Mouse (Mus musculus): ENCODE measurements at regions not wholly inside any gene's neighbourhood (a gene's known extent, or its start where the extent isn't known, plus 50 kb on each side); places are given as distances from the start of the nearest gene placed in this dataset.

DNA sequence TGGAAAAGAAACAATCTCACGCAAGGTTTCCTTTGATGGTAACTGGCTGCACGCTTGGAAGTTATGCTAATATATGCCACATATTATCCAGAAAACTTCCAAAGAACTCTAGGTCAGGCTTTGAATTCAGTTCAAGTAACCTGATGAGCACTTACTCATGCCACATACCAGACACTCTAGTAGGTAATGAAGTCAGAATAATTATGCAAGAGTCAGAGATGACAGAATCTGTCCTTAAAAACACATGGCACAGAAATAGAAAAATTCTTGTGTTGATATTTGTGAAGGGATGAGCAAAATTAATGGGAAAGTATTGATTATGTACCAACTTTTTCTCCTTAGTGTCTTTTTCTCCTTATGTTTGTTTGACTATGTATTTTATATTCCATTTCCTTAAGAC, 59.8 kb upstream of the Tars start:
- TF ChIP-seq CTCF (conservative IDR thresholded peaks at IDR 0.05; ENCODE audit: low read length) (no peak), NANOG (IDR thresholded peaks at IDR 0.05; ENCODE audit: borderline replicate concordance, low read length) (no peak), POU5F1 (IDR thresholded peaks at IDR 0.05; ENCODE audit: borderline replicate concordance, low read length) (no peak)
